ENCODE assay signal across 8 mouse cellular contexts in the genomic region with DNA sequence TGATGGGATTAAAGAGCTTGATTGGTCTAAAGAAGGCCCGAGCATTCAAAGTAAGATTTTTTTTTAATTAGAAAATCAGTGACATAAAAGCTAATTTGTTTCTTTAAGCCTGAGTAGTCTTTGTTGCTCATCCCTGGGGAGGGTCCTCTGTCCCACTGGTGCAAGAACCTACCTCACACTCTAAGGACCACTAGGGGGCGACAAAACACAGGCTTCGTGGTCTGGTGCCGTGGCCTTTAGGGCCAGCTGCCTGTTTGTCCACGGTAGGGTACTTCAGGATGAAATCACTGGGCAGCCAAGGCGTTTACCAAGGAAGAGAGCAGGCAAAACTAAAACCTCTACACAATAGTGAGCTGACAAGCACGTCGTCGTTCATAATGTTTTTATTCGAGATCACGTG. TPM values are rescaled to one million over a fixed set of nuclear protein-coding genes. Genes with fewer than 3 reads are reported as not detected.
DNase-seq lines count a peak whose midpoint lies in the region; ATAC-seq lines count a peak whose summit lies in the region.

No protein-coding gene starts in this region.

- ATAC-seq in megakaryocyte-erythroid progenitor cell, adult 5-6 weeks (replicated peaks; ENCODE audit: low FRiP score, low TSS enrichment, poor library complexity, severe bottlenecking), result peak; percentile 80
- no peak for ATAC-seq in monocyte, adult 5-6 weeks (replicated peaks; ENCODE audit: insufficient number of reproducible peaks, low FRiP score, low TSS enrichment, poor library complexity, severe bottlenecking)

- peak; percentile 65 for DNase-seq in T-cell, adult 2 months (ENCODE audit: low spot score)
- DNase-seq in cerebellum, adult 9-10 months, result peak; percentile 87
- peak; percentile 51 to 65 for DNase-seq in frontal cortex, postnatal 25 days (ENCODE audit: low spot score in 2 of 2)
- peak; percentile 66 for DNase-seq in hindlimb bud, embryonic 11.5 days (ENCODE audit: extremely low spot score, low read depth, low spot score)
- peak; percentile 62 to 71 for DNase-seq in layer of hippocampus, postnatal 36 days
- DNase-seq in right cerebral cortex, postnatal 25 days, result peak; percentile 49

RNA-seq across cellular contexts. Expression of a gene that starts 5.2 kb away (rescaled TPM):
- 10 to 100 TPM; 48.7 to 57.1 TPM for total RNA-seq in layer of hippocampus, postnatal 36 days (2021)
- total RNA-seq in megakaryocyte-erythroid progenitor cell, adult 5-6 weeks (2014; fragmentation: Nextera tagmentation), result not detected in 2 replicates
- 0.28 TPM in 1 of 2 replicates, not detected in the other for total RNA-seq in megakaryocyte-erythroid progenitor cell, adult 5-6 weeks (2017)
- total RNA-seq in monocyte, adult 5-6 weeks (2017), result 0.29 TPM in 1 of 3 replicates, not detected in the others

RNA-seq across cellular contexts. Expression of a gene that starts 30.2 kb away (rescaled TPM):
- 1 to 10 TPM; 2.2 to 2.9 TPM for total RNA-seq in layer of hippocampus, postnatal 36 days (2021)
- total RNA-seq in megakaryocyte-erythroid progenitor cell, adult 5-6 weeks (2014; fragmentation: Nextera tagmentation), result 2.6 TPM in 1 of 2 replicates, not detected in the other
- not detected in 2 replicates for total RNA-seq in megakaryocyte-erythroid progenitor cell, adult 5-6 weeks (2017)
- total RNA-seq in monocyte, adult 5-6 weeks (2017), result not detected in 3 replicates

RNA-seq across cellular contexts. Expression of a gene that starts 38.3 kb away (rescaled TPM):
- total RNA-seq in layer of hippocampus, postnatal 36 days (2021), result 1 to 10 TPM; 1.6 to 1.7 TPM
- not detected in 2 replicates for total RNA-seq in megakaryocyte-erythroid progenitor cell, adult 5-6 weeks (2014; fragmentation: Nextera tagmentation)
- total RNA-seq in megakaryocyte-erythroid progenitor cell, adult 5-6 weeks (2017), result not detected in 2 replicates
- not detected in 3 replicates for total RNA-seq in monocyte, adult 5-6 weeks (2017)

Comparison
In these comparisons a context has a peak if more than half of its experiments do, and no peak if none do; other contexts are left out.
1. RNA of a gene that starts 5.2 kb away (total RNA-seq): 48.7 to 57.1 TPM in layer of hippocampus, postnatal 36 days; 0.28 TPM in megakaryocyte-erythroid progenitor cell, adult 5-6 weeks and 0.29 TPM in monocyte, adult 5-6 weeks; every median in the first group is over 10 times any median in the second.
2. Peak in every context shown above with its lines, with median percentiles within 50 percentile points of each other: DNase-seq.